Mouse (Mus musculus): ENCODE measurements at regions not wholly inside any gene's neighbourhood (a gene's known extent, or its start where the extent isn't known, plus 50 kb on each side); places are given as distances from the start of the nearest gene placed in this dataset.
A peak's percentile ranks its signal among the peaks of the same experiment; 100 is the strongest.

DNA sequence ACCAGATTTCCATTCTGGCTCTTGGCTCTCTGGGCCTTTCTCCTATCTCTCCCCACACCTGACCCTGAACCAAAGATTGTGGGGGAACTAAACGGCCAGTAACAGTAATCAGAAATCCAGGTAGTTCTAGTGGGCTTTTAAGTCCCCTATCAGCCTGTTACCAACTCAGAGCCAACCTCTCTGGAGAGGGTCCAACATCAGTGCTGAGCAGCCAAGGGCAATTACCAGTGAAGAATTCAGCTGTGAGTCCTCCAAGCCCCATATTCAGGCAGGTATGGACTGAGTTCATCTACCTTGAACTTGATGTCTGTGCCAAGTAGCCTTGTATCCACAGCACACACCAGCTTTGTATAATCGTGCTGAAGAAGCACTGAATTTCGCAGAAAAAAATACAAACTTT, 1636.7 kb downstream of the Efnb2 start:
- no peak for ATAC-seq (ENCODE audit: low TSS enrichment)

- peak; percentile 90 for ATAC-seq (ENCODE audit: low TSS enrichment)
Measured at GRCm38 (mm10) chr8:7011881-7012280, 1649.2 kb downstream of the Efnb2 start.

DNA sequence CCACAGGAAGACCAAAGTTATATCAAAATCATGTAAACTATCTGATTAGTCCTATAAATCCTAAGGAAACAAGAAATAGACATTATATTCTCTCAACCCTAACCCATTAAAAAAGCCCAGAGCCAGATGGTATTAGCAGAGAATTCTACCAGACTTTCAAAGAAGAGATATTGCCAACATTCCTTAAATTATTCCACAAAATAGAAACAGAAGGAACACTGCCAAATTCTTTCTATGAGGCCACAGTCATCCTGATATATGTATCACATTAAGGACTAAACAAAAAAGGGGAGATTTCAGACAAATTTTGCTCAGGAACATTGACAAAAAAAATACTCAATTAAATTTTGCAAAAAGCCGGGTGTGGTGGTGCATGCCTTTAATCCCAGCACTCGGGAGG, 1669.5 kb downstream of the Efnb2 start:
- ATAC-seq (ENCODE audit: low TSS enrichment): no peak

DNA sequence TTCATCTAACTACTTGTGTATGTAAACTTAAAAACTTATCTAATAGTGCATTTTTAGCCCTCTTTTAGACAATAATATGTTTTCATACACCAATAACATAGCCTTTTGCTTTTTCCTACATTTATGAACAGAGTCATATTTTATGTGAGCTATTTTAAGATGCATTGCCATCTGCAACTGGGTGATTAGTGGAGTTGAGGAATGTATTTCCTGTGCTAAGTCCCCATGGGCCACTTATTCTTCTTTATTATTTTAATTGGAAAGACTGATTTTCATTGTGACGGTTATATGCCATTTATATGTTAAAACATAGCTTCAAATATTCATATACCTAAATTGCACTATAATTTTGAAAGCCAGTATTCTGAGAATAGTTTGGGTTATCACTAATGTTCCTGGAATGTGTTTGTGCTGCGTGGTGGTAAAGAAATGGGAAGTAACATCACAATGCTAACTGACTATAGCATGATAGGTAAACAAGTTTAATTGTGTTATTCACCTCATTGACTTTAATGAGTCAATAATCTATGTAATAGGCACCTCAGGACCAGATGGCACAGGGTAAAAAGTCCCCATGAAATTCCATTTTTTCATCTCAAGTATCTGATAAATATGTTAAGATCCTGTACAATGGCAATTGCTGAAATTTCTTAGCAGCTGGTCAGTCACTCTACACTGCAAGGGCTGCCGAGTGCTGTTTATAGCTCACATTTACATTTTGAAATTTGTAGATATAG, 1671.5 kb downstream of the Efnb2 start:
- ATAC-seq (ENCODE audit: low TSS enrichment): no peak

- ATAC-seq (ENCODE audit: low TSS enrichment): no peak
Measured at GRCm38 (mm10) chr8:6973961-6974360, 1687.1 kb downstream of the Efnb2 start.

DNA sequence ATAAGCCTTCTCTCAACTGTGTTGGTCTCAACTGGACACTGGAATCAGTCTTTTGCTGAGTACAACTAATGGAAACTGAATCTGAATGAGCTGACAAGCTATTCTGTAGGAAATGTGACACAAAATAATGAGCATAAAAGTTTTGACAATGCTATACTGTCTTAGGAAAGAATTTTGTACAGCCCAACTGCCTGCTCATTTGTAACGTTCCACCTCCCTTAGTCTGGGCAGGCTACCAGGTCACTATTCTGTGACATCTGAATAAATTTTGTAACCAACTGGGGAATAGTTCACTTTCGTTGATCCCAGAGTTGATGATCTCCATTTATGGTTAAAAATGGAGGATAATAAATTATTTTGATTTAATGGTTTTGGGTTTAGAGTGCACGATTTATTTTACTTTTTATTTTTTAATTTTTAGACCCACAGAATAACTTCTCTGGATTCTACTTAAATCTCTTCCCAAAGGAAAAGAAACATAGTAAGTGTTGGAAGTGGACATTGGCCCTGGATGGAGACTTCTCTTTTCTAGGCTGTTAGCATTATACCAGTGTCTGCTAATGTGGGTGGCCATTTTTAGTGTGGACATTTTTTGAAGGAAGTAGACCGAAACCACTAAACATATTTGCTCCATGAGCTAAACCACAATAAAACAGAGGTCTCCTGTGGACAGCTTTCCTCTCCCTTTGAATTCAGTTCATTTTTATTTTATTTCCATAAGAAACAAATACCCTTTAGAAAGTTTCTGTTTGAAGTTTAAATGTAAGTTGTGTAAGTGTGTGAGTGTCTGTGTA, 1697.8 kb downstream of the Efnb2 start:
- no peak for ATAC-seq (ENCODE audit: low TSS enrichment)

GRCm38 (mm10) chr8:6958086-6958485, 1703.0 kb downstream of the Efnb2 start:
- ATAC-seq (ENCODE audit: low TSS enrichment): no peak

DNA sequence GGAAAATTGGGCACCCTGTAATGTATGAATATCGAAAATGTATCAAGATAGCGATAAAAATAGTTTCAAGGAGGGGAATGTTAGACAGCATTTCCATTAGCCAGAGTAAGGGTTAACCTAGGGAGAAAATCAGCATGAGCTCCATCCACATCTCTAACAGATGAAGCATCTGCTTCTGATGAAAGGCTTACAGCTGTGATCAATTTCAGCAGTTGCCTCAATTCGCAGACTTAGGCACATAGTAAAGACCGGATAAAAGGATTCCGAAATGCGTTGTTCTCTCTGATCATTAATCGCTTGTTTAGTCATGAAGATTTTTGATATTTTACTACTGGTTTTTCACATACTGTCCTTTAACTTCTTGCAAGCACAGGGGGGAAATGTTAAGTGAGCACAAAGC, 1706.8 kb downstream of the Efnb2 start:
- no peak for ATAC-seq (ENCODE audit: low TSS enrichment)

DNA sequence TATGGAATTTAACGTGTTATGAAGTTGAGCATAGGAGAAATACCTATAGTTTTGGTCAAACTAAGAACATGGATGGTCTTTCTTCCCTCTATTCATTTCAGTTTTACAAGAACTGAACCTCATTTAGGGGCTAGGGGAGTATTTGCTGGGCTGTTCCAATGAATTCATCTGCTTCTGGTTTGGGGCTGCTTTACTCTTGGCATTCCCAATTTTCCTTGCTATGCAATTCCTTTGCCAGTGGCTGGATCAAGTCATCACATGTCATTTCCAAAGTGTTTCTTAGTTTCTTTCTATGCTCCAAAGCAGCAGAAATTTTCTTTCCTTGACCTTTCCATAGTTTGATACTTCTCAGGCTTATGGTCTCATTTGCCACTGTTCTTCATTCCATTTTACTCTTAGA, 1738.6 kb downstream of the Efnb2 start:
- ATAC-seq (ENCODE audit: low TSS enrichment): no peak

DNA sequence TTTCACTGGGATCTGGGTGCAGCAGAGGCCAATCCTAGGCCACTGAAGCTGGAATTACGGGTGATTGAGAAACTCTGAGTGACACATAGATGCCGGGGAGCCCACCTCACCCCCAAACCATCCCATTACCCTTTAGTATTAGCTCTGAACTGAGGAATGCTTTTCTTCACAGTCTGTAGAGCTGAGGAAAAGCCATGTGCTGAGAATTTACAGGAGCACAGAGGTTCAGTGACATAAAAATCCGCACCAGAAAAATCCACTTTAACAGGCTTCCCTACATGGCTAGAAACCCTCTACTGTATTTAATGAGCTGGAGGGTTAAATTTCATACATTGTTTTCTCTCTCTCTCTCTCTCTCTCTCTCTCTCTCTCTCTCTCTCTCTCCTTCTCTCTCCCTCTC, 1753.4 kb downstream of the Efnb2 start:
- no peak for ATAC-seq (ENCODE audit: low TSS enrichment)

DNA sequence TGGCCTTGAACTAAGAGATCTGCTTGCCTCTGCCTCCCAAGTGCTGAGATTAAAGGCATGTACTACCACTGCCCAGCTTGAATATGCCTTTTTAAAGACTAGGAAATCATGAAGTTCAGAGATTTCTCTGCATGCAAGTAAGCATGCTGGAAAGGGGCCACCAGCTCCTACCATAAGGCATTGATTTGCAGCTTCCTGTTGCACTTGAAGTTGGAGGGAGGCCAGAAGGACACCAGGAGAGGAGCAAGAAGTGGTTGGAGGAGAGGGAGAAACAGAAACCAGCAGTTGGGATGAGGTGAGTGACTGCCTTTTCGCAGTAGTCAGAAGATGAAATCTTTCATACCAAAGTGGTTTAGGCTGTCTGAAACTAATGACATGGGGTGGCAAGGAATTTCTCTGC, 1769.6 kb downstream of the Efnb2 start:
- no peak for ATAC-seq (ENCODE audit: low TSS enrichment)

GRCm38 (mm10) chr8:6886779-6887402, 1774.2 kb downstream of the Efnb2 start:
- no peak for ATAC-seq (ENCODE audit: low TSS enrichment)

DNA sequence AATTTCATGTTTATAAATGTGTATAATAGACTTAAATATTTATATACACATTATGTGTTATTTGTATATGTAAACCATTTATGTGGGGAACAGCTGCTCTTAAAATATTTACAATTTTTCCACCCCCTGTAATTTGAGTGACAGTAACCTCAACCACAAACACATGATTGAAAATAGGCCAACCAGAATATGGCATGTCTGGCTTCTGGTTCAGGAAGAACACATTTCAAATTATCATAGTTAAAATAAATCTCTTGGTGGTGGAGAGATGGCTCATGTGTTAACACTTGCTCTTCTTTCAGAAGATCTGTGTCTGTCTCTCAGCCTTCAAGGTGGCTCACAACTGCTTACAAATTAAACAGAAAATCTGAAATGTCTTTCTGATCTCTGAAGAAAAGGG, 1776.2 kb downstream of the Efnb2 start:
- no peak for ATAC-seq (ENCODE audit: low TSS enrichment)

DNA sequence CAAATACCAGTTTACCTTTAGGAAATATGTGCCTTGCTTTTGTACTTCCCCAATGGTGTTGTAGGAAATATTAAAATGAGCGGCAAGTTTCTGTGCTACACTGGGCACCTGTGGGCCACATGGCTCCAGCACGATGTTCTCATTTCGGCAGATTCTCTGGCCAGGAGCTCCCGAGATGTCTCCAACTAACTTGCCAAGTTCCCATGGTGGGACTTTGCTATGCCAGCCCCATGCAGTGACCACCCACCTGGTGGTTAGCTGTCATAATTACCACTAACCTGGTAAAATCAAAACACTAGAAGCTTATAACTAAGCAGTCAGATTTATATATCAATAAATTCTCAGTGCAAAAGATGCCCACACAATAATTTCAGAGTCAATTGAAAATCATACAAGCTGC, 1777.5 kb upstream of the Slc10a2 start:
- no peak for ATAC-seq (ENCODE audit: low TSS enrichment)

All from frontal cortex, adult (tissue).